Mouse (Mus musculus) small intestine, adult 2 months (tissue): ENCODE data around the gene A730071L15Rik.

Source experiments
- CTCF ChIP-seq: fragments of 200-500 bp; IDR thresholded peaks from 2 replicates; pipeline ENCODE4 v1.5.1; 2012; ENCODE audit warnings: low read depth, mild to moderate bottlenecking, control low read depth, inconsistent platforms, low read length, moderate library complexity, mixed read lengths; ENCODE audit not compliant: insufficient replicate concordance, insufficient read length; ENCODE audit errors: extremely low read depth
- POLR2A ChIP-seq: fragments of 200-500 bp; IDR thresholded peaks from 2 replicates; pipeline ENCODE4 v1.6.1; 2012; ENCODE audit warnings: low read depth, mild to moderate bottlenecking, control low read depth, inconsistent platforms, low read length, moderate library complexity

DNA sequence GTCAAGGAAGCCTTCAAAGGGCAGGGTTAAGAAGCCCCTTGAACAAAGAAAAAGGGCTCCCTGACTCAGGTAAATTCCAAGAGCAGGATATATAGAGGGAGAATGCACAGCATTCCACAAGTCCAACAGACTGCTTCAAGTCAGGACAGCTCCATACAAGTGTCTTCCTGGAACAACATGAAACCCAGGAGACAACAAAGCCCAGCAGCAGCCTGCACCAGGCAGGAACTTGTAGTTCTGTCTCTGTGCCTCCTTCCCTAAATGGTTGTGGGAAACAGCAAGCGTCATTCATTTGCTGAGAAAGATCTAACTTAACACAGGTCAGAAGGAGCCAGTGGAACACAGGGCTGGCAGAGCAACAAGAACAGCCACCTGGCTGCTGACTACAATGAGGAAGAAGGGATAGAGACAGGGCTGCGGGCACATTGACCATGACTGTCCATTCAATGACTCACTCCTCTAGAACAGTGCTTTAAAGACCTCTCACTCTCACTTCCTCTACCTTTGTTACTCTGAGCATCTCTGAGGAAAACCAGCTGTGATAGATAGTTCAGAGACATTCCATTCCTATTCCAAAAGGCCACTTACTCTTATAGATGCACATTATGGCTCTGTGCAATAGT is 30.7 kb upstream of the A730071L15Rik start:
- TF ChIP-seq CTCF (no peak), POLR2A (no peak)
